Mouse (Mus musculus) intestine, embryonic 14.5 days (tissue): ENCODE results near the gene Adcy3. TPM values are rescaled to one million over a fixed set of nuclear protein-coding genes. Genes with fewer than 3 reads are reported as not detected.

Source experiments
- ATAC-seq: fragments of 200-750 bp; cut with Nextera tagmentation; replicated peaks from 2 replicates; pipeline ENCODE4 v1.8.0; 2017; ENCODE audit warnings: low read depth, moderate number of reproducible peaks, moderate TSS enrichment, moderate library complexity; ENCODE audit not compliant: low FRiP score, low TSS enrichment
- DNase-seq: peaks from one replicate; pipeline ENCODE4 v3.0.0-alpha.2; 2018; ENCODE audit warnings: low spot score
- H3K27ac ChIP-seq: fragments of 300-500 bp; sonication (generic); 2 replicates; pipeline ENCODE4 v1.5.1; 2014; ENCODE audit warnings: low read depth, mild to moderate bottlenecking, control low read depth
- H3K27me3 ChIP-seq: fragments of 300-500 bp; sonication (generic); replicated peaks from 2 replicates; pipeline ENCODE4 v1.6.1; 2014; ENCODE audit warnings: low read length, control low read depth; ENCODE audit not compliant: control insufficient read depth, insufficient read depth
- H3K36me3 ChIP-seq: fragments of 300-500 bp; sonication (generic); 2 replicates; pipeline ENCODE4 v1.6.1; 2014; ENCODE audit warnings: low read length, control low read depth; ENCODE audit not compliant: control insufficient read depth, insufficient read depth
- H3K4me1 ChIP-seq: fragments of 300-500 bp; sonication (generic); replicated peaks from 2 replicates; pipeline ENCODE4 v1.6.1; 2014; ENCODE audit warnings: low read length, control low read depth, mixed read lengths; ENCODE audit not compliant: control insufficient read depth, insufficient read depth
- H3K4me2 ChIP-seq: fragments of 300-500 bp; sonication (generic); 2 replicates; pipeline ENCODE4 v1.6.1; 2014; ENCODE audit warnings: low read length
- H3K4me3 ChIP-seq: fragments of 300-500 bp; sonication (generic); 2 replicates; pipeline ENCODE4 v1.5.1; 2014; ENCODE audit warnings: low read depth, low read length, control low read depth, mixed read lengths
- H3K9ac ChIP-seq: fragments of 300-500 bp; sonication (generic); 2 replicates; pipeline ENCODE4 v1.6.1; 2014; ENCODE audit warnings: mild to moderate bottlenecking, low read length
- H3K9me3 ChIP-seq: fragments of 300-500 bp; sonication (generic); 2 replicates; pipeline ENCODE4 v1.6.1; 2016; ENCODE audit warnings: low read length, control low read depth; ENCODE audit not compliant: control insufficient read depth
- WGBS: fragments of 180-500 bp; shearing (Covaris S2); extraction: QIAGEN DNeasy Blood & Tissue Kit; methylation state at CpG from one replicate; pipeline ENCODE4 v1.1.7; 2014; 5-methylcytosine and 5-hydroxymethylcytosine counted together
- polyA plus RNA-seq: library from polyadenylated mRNA; unstranded; fragments of >200 nt; fragmentation: Nextera tagmentation; extraction: Ambion mirVana; gene quantifications from 2 replicates; pipeline ENCODE4 v1.2.1, GENCODE M21; 2014

The Adcy3 gene
- 7.1 and 8.5 TPM in 2 replicates for polyA plus RNA-seq

DNA sequence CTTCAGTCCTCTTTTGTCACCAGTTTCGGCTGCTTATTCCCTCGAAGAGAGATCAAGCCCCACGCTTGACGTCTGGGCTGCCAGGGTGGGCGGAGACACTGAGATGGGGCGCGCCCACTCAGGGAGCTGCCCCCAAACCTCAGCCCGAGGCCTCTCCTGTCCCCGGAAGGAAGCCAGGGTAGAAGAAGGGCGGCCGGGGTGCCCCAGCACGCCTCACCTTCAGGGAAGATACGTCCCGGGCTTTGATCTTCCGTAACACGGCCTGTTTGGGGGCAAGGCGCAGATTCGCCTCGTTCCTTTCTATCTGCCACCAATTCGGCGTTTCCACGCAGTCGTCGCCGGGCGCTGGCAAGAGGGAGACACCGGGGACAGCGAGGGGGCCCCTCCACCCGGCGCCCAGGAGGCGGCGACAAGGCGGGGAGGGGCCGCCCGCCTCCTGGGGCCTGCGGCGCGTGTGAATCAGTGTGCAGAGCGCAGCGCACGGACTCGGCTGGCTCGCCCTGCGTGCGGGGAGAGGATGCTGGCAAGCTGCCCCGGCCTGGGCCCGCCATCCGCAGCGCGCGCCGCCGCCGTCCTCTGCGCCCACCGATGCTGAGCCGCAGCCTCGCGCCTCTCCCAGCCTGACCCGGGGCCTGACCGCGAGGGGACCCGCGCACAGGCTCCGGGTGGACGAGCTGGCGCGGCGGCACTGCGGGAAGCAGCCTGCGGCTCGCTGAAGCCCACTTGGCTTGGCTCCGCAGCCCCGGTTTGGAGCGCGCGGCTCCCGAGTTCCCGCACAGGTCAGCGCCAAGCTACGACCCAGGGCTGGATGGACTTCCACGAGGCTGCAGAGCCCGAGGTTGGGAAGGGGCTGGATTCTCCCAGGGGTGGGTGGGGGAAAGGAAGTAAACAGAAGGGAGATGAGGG lies at the start of gene Adcy3:
Gene Adcy3 (plus strand): TSS at position 163 of the 906 bp plus-strand sequence.
- Histone ChIP-seq H3K4me3 (peak within 1 kb of the TSS; percentile 60), H3K4me2 (peak within 1 kb of the TSS; percentile 76), H3K9me3 (peaks cover 6% of the 10 kb centered on the region; the same call in 1 of the 2 replicates), H3K36me3 (0 out of 2 replicates have a peak, but pooled peaks cover 3% of the 10 kb centered on the region), H3K27ac (peak within 1 kb of the TSS; percentile 59; the same call in 1 of the 2 replicates), H3K27me3 (no peaks in the 10 kb centered on the region), H3K4me1 (peaks cover 18% of the 10 kb centered on the region), H3K9ac (peak within 1 kb of the TSS; percentile 63)
- under 1% methylated on average over 73 of the region's 83 CpGs for WGBS
- peak; percentile 83 for DNase-seq
- peak; percentile 82 for ATAC-seq

DNA sequence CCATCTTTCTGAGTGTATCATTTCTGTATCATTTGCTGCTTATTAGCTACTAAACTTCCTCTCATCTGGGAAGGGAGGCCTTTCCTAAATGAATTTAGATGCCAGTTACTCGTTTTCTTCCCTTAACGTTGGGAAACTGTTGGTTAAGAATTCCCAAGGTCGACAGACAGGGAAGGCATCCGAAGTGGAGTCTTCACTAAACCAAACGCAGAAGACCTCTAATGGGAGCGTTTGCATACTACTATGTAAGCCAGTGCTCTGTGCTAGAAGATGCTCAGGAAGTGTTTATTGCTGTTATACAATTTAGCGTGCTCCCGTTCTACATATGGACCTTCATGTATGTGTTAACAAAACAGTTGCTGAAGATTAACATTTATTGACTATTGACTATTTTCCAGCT lies 49.5 kb upstream of the Adcy3 start:
- Histone ChIP-seq H3K36me3 (peaks cover 31% of the 10 kb centered on the region), H3K27ac (no peak overlapping the region), H3K9ac (peak overlapping the region; percentile 75), H3K4me1 (no peaks in the 10 kb centered on the region; the same call in 1 of the 2 replicates), H3K9me3 (no peaks in the 10 kb centered on the region), H3K27me3 (no peaks in the 10 kb centered on the region), H3K4me3 (peak overlapping the region; percentile 58; the same call in 1 of the 2 replicates), H3K4me2 (peak overlapping the region; percentile 65)
- 62% methylated on average over 8 of the region's 8 CpGs for WGBS
- no peak for DNase-seq
- no peak for ATAC-seq

DNA sequence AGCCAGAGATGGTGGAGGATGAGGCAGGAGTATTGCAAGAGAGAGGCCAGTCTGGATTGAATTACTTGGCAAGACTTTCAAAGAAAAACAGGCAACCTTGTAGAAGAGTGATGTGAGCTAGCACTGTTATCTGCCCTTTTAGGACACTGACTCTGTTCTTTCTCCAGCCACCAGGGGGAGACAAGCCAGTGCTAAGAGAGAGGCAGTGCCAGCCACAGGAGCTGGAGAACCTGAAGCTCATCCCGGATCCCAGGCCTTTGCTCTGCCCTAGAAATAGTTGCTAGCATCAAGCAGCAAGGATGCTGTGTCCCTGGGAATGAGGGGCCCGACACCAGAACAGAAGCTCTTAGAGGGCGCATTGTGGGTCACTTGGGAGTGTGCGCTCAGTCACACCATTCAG lies 25.5 kb upstream of the Adcy3 start:
- WGBS: 77% methylated on average over 4 of the region's 4 CpGs
- DNase-seq (peak; percentile 77), ATAC-seq (peak; percentile 71; the same call in 1 of the 2 replicates)
- no peak overlapping the region for H3K4me2 ChIP-seq
- no peak overlapping the region for H3K27ac ChIP-seq
- H3K9ac ChIP-seq: no peak overlapping the region
- no peaks in the 10 kb centered on the region for H3K27me3 ChIP-seq
- H3K9me3 ChIP-seq: no peaks in the 10 kb centered on the region
- H3K4me1 ChIP-seq: no peaks in the 10 kb centered on the region
- peaks cover 47% of the 10 kb centered on the region for H3K36me3 ChIP-seq
- no peak overlapping the region for H3K4me3 ChIP-seq

DNA sequence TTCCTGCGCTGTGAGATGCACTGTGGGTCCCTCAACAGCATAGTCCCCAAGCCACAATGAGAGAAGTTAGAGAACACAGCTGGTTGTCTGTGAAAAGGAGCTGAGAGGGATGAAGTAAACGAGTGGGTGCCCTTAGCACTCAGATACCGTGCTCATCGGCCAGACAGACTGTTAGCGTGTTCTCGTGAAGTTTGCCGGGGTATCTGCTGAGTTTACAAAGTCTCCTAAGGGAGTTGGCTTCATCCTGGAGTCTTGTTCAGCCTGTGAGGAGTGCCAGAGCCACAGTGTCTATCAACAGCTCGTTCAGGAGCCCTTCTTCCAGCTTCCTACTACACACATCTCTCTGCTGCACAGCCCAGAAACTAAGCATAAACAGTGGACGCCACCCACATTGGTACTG lies 16.8 kb upstream of the Adcy3 start:
- 48% methylated on average over 9 of the region's 9 CpGs for WGBS
- ATAC-seq: no peak

DNA sequence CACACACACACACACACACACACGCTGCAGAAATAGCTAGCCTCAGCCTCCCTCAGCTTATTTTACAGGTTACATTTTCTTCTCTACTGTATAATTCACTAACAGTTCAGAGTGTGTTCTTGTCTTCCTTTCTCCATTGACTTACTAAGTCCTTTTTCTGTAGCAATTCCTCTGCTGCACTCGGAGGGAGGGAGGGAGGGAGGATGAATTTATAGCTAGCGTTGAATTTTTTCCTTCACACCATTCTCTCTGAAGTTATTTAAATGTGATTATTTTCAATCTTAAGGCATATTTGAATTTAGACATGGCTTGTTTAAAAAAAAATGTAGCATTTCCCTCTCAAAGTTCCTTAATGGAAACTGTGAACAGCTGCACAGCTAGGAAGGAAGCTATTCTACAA lies 15.8 kb upstream of the Adcy3 start:
- no peak overlapping the region for H3K9ac ChIP-seq
- H3K4me3 ChIP-seq: no peak overlapping the region
- ATAC-seq: no peak
- H3K27ac ChIP-seq: no peak overlapping the region
- no peak overlapping the region for H3K4me2 ChIP-seq
- no peaks in the 10 kb centered on the region for H3K36me3 ChIP-seq
- no peaks in the 10 kb centered on the region for H3K9me3 ChIP-seq
- DNase-seq: no peak
- no peaks in the 10 kb centered on the region for H3K27me3 ChIP-seq
- no peaks in the 10 kb centered on the region for H3K4me1 ChIP-seq
- 66% methylated on average over 3 of the region's 3 CpGs for WGBS

More for the DNA sequence above, 16.8 kb upstream of the Adcy3 start:
- no peaks in the 10 kb centered on the region for H3K27me3 ChIP-seq
- no peaks in the 10 kb centered on the region for H3K36me3 ChIP-seq
- peak overlapping the region; percentile 33; the same call in 1 of the 2 replicates for H3K27ac ChIP-seq
- DNase-seq: no peak
- H3K9ac ChIP-seq: no peak overlapping the region
- no peaks in the 10 kb centered on the region for H3K9me3 ChIP-seq
- no peaks in the 10 kb centered on the region for H3K4me1 ChIP-seq
- no peak overlapping the region for H3K4me2 ChIP-seq
- no peak overlapping the region for H3K4me3 ChIP-seq

DNA sequence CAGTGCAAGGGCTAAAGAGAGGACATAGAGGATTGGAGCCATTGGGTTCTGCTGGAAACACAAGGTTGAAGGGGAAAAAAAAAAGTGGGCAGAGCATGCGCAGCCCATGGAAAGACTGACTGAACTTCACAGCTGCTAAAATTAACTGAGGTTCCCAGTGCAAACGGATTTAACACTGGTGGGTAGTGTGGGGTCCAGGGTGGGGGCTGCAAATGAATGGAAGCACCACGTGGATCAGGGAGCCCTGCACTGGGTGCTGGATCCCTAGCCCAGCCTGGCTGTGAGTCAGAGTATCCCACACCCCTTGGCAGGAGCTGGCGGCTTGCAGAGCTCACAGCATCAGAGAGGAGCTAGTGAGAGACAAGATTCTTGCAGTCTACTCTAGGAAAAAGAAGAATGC lies 15.3 kb upstream of the Adcy3 start:
- Histone ChIP-seq H3K27ac (no peak overlapping the region), H3K4me2 (no peak overlapping the region), H3K9ac (no peak overlapping the region), H3K4me1 (no peaks in the 10 kb centered on the region), H3K4me3 (no peak overlapping the region), H3K27me3 (no peaks in the 10 kb centered on the region), H3K9me3 (no peaks in the 10 kb centered on the region), H3K36me3 (no peaks in the 10 kb centered on the region)
- no peak for ATAC-seq
- 66% methylated on average over 4 of the region's 4 CpGs for WGBS
- DNase-seq: no peak

DNA sequence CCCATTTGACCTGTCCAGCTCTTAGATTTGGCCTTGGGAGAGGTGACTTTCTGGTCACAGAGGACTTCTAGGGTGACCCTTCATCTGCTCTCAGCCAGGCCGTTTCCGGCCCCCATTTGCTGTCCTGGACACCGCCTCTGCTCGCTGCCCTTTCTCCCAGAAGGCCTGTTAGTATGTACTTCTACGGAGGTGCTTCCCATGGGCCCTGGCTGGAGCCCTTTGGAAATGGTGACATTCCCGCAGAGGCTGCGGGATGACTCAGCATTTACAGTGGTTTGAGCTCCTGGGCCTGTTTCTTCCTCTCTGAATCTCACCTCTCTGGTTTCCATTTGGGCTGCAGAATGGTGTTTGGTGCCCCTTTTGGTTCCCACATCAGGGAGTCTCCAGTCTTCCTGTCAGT lies 5.6 kb upstream of the Adcy3 start:
- H3K9me3 ChIP-seq: peaks cover 6% of the 10 kb centered on the region; the same call in 1 of the 2 replicates
- no peaks in the 10 kb centered on the region for H3K36me3 ChIP-seq
- no peak overlapping the region for H3K27ac ChIP-seq
- H3K9ac ChIP-seq: no peak overlapping the region
- 68% methylated on average over 7 of the region's 7 CpGs for WGBS
- DNase-seq (no peak), ATAC-seq (no peak)
- no peaks in the 10 kb centered on the region for H3K27me3 ChIP-seq
- no peak overlapping the region for H3K4me2 ChIP-seq
- no peak overlapping the region for H3K4me3 ChIP-seq
- no peaks in the 10 kb centered on the region for H3K4me1 ChIP-seq

DNA sequence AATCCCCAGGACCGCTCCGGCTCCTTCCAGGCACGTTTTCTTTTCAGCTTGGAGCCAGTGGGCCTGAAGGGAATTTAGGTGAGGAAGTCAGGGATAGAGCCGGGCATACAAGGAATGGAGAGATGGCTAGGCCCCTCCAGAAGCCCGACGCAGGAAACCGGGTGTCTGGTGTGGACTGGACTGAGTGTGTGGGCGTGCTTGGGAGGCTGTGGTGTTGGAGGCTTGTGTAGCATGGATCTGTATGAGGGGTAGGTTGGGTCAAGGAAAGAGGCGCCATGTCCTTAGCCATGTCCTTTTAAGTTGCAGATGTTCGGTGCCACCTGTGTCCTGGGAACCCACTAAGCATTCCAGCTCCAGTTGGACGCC lies 927 bp downstream of the Adcy3 start:
- 0 out of 2 replicates have a peak, but pooled peaks cover 4% of the 10 kb centered on the region for H3K36me3 ChIP-seq
- no peak for DNase-seq
- WGBS: 19% methylated on average over 11 of the region's 11 CpGs

More for the DNA sequence above, 927 bp downstream of the Adcy3 start:
- peak overlapping the region; percentile 63 for H3K9ac ChIP-seq
- ATAC-seq: peak; percentile 38; the same call in 1 of the 2 replicates
- peak overlapping the region; percentile 76 for H3K4me2 ChIP-seq
- H3K4me3 ChIP-seq: peak overlapping the region; percentile 60
- no peaks in the 10 kb centered on the region for H3K27me3 ChIP-seq
- peaks cover 6% of the 10 kb centered on the region; the same call in 1 of the 2 replicates for H3K9me3 ChIP-seq
- H3K27ac ChIP-seq: no peak overlapping the region
- H3K4me1 ChIP-seq: peaks cover 18% of the 10 kb centered on the region
